Mouse (Mus musculus) right cerebral cortex, adult 2 months (tissue): ENCODE results near the gene Cdipt.

Experiments
- DNase-seq, 2 experiments: peaks; one replicate each; pipeline ENCODE4 v3.0.0; 2021 to 2022; ENCODE audit warnings: low spot score in 2 of 2

Gene Cdipt

DNA sequence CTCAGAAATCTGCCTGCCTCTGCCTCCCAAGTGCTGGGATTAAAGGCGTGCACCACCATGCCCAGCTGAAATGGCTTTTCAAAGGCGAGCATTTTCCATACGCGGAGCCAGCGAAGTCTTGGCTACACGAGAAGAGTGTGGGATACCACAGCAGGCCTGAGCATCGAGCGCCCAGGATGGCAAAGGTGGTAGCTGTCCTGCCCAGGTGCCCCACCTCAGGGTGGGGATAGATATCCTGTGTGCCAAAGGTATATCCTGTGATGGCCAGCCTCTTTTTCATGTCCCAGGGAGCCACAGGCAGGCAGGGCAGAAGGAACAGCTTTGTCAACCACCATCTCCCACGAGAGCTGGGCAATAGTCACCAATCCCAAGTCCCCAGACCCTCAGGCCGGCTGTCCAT lies 37.1 kb downstream of the Cdipt start:
- no peak for DNase-seq

DNA sequence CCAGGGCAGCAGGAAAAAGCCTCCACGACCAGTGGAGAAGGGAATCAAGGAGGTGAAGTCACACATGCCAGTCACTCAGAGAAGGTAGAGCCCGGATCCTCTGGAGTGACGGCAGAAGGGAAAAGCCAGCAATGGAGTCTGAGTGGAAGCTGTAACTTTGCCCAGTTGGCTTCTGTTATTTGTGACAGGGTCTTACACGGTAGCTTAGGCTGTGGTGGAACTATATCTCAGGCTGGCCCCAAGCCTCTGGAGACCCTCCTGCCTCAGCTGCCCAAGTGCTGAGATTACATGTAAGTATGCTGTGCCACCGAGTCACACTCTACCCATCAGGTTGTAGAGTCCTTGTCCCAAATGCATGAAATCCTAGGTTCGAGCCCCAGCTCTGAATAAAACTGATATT lies 37.7 kb downstream of the Cdipt start:
- no peak for DNase-seq

DNA sequence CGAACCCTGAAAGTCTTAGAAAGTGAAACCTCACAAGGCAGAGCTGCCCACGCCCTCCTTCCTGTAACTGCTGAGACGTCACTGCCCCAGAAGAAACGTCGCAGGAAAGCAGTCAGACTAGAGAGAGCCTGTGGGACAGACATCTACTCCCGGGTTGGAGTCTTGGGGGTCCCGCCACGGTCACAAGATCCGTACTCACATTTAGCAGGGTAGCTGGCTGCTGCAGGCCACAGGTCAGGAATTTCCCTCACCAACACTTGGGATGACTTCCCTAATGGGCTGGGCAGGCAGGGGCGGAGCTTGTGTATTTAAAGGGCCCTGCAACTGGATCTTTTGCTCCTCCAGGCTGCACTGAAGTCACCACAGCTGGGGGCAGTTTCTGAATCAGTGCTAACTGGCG lies 38.6 kb downstream of the Cdipt start, which contains the start of gene Mvp:
TSS of gene Mvp (minus strand) at position 302 of the 400 bp plus-strand sequence.
- DNase-seq: no peak

DNA sequence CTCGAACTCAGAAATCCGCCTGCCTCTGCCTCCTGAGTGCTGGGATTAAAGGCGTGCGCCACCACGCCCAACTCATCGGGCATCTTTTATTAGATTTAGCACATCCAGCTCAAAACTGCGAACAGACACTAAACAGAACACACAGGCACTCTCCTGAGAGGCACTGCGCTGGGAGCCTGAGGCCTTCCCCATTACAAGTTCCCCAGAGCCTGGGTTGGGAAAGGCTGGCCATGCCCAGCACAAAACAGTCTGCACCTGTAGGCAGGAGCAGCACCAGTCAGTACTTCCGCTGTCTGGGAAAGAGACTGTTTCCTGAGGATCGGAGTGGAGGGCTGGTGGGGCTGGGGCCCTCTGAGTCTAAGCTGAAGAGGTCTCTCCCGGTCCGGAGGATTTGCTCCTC lies 39.3 kb downstream of the Cdipt start:
- no peak for DNase-seq

DNA sequence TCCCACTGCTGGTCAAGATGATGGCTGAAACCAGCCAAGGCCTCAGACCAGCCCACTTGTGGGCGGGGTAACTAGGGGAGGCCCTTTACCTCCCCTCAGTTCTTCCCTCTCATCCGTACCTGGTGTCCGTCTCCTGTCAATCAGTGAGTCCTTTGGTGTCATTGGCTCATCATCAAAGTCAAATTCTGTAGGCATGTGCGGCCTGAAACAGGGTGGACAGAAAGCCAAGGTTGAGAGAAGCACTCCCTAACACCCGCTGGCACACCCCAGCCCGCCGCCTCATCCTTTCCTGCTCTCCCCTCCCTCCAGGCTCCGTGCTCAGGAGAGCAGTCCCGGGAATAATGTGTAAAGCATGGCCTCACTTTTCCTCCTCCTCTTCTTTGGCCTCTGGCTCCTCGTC lies 40.4 kb downstream of the Cdipt start:
- no peak for DNase-seq

DNA sequence TGATC lies 40.6 kb downstream of the Cdipt start, which contains the start of gene Pagr1b:
TSS of gene Pagr1b (minus strand) at position 4 of the 5 bp plus-strand sequence.
- DNase-seq: no peak

DNA sequence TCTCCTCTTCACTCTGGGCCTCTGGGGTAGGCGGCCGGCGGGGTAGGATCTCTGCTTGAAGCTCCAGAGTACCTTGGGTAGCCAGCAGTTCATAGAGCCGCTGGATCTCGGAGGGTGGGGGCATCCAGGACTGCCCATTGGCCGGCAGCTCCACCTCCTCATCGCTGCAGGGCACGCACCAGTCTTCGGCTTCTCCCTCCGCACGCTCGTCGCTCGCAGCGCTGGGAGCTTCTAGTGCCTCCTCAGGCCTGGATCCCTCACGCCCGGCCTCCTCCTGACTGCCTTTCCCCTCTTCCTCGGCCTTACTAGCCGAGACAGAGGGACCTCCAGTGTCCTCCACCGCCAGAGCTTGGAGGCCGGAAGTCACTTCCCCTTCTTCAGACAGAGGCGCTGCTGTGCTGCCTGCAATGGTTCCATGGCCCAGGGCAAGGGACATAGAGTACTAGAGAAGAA lies 40.8 kb downstream of the Cdipt start:
- peak; percentile 55 to 69 for DNase-seq

DNA sequence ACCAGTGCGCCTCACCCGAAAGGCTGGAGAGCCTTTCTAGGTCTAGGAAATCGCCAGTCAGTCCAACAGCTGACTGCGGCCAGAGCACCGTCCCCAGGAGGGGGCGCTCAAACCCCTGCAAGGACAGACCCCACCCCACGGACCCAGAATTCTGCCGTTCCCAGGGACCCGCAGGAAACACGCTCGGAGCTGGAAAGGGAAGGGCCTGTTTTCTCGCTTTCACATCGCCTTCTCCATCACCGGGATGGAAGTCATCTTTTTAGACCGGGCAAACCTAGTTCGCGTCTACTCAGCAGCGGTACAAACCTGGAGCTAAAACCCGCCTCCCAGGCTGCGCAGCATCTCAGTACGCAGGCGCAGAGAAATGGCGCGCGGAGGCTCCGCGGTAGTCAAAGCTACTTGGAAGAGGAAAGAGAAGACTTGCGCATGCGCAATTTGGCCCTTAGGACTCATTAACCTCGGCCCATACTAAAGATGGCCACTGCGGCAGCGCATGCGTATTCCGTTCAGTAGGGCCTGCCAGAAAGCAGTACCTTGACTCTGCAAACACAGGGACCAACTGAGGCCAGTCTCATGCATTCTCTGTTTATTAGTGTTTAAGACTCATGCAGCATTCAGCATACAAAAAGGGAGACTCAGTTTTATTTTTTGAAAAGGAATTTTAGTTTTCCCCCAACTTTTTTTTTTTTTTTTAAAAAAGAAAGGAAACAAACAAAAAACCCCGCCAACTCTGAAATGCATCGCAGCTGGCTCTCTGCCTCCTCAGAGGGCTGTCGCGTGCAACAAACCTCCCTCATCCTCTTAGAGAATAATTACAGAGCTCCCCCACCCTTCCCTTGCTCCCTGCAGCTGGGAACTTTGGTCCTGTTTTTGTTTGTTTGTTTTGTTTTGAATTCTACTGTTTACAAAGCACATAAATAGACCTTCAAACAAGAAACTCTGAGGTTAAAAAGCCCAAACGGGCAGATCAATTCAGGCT lies 41.5 kb downstream of the Cdipt start, which contains the start of gene Pagr1a:
TSS of gene Pagr1a (minus strand) at position 382 of the 979 bp plus-strand sequence.
- peak; percentile 97 to 98 for DNase-seq

DNA sequence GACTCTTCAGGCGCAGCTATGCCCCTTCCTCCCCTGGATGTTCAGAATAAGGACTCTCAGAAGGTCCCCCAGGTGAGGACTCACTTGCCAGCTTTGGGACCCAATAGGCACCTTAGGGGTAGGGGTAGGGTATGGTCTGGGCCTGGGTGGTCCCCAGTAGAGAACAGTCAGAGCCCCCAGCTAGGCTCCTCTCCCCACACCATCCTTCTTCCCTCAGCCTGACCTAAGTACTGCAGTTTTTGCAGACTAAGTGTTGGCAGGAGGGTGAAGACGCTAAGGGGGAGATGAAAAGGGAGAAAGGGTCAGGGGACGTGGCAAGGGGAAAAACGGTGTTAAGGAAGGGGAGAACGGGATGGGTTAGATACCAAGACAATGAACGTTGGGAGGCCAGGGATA lies 42.2 kb downstream of the Cdipt start:
- DNase-seq: no peak

DNA sequence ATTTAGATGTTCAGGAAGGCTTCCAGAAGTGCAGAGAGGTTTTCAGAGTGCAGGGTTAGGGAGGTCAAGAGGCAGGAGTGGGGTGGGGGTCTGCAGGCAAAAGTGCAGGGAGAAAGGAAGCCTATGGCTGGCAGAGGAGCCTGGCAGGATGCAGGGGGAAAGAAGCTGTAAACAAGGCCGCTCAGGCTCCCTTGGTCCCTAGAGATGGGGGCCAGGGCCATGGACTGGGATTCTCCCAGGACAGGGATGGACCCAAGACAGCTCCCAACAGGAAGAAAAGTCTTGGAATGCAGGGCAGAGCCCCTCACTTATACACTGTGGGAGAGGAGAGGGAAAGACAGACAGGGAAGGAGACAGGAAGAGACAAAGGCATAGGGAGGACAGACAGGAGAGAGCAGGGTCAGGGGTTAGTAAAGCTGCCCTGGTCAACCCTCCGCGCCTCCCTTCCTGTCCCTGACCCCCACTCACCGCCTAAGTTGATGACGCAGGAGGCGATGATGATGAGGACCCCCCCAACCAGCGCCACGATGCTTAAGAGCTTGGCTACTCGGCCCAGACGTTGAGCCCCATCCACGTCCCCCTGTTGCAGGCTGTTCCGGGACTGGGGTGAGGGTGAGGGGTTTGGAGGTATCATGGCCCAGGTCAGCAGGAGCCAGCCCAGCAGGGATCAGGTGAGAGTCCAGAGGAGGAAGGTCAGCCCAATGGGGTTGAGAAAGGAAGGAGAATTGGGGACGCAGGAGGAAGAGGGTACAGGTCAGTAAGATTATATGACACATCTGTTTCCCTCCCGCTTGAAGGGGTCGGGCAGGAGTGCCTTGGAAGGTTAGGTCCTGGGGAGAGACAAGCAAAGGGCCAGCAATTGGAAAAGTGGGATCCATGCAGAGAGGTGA lies 42.9 kb downstream of the Cdipt start:
- DNase-seq: no peak

DNA sequence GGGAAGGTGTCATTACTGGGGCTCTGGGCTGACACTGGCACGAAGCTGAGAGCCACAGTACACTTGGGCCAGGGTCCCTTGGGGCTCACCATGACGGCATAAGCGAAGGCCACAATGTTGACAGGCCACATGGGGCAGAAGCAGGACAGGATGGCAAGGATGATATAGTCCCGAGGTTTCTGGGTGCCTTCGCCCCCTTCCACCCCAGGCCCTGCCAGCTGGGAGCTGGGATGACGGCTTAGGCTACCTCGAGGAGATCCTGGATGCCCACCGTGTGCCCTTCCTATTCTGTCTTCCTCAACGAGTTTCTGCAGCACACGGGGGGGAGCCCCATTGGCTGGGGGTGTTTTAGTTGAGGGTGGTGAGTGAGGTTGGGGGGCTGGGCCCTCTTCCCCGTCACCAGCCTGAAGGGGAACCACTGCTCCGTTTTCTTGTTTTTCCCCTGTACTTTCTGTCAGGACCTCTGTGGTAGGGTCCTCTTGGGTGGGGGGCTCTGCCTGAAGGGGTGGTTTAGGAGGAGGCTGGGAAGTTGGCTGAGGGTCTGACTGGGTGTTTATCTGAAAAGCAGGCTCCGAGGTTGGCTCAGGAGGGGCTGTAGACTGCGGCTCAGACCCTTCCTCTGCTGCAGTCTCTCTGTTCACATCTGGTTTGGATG lies 43.7 kb downstream of the Cdipt start:
- DNase-seq: no peak

DNA sequence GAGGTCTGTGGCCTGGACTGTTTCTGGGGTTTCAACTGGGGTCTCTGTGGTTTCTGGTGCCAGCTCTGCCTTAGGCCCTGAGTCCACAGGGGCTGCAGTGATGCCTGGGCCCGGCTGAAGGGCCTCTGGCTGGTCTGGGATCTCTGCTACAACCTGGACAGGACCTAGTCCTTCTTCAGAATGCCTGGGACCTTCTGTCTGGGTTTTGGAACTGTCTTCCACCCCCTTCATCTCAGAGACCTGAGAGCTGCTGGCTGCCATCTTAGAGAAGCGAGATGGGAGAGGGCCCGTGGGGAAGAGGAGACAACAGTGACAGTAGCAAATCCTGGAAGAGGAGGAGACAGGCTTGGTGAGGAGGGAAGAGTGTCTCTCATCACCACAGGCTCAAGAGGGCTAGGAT lies 44.3 kb downstream of the Cdipt start:
- peak in 1 of 2 experiments; percentile 29 for DNase-seq

DNA sequence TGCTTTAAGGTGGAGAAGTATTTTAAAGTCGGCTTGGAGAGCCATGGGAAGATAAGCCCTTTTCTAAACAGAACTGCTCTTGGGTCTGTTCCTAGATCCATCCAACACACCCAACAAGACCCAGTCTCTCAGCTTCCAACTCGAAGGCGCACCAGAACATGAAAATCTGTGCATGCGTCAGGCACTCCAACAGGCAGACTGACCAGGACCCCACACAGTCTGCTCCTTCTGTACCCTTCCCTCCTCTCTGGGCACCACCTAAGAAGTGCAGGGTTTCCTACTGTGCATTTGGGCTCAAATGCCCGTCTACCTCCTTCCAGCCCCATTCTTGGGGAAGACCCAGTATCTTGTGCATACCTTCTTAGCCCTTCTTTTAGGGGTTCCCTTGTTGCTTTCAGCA lies 44.8 kb downstream of the Cdipt start:
- DNase-seq: peak; percentile 22 to 35

DNA sequence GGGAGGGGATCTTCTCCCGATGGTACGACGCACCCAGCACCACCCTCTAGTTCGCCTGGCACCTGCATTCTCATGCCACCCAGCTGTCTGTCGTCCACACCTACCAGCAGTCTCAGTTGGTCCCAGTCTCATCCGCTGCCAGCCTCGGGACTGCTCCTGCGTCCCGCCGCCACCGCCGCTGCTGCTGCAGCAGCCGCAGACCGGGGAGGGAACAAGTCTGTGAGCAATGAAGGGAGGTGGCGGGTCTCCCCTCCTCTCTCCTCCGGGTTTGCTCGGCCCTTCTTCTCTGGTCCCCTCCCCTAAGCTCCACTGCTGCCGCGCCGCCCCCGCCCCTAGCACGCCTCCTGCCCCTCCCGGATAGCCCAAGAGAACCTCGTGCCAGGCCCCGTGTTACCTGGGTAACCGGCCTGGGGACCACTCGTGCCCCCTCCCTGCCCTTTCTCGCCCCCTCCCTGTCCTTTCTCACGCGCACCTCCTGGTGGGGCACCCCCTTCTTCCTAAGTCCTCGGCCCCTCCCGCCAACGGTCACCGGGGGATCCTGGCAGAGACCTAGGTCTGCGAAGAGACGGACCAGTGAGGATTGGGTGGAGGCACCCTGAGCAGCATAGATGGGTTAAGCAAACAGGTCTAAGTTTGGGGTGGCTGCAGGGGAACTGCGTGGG lies 45.3 kb downstream of the Cdipt start, which contains the start of the genes Gm42742 and Prrt2:
TSS of gene Gm42742 (minus strand) at position 197 of the 662 bp plus-strand sequence.
TSS of gene Prrt2 (minus strand) at position 311 of the 662 bp plus-strand sequence.
- DNase-seq: peak; percentile 64 to 71

DNA sequence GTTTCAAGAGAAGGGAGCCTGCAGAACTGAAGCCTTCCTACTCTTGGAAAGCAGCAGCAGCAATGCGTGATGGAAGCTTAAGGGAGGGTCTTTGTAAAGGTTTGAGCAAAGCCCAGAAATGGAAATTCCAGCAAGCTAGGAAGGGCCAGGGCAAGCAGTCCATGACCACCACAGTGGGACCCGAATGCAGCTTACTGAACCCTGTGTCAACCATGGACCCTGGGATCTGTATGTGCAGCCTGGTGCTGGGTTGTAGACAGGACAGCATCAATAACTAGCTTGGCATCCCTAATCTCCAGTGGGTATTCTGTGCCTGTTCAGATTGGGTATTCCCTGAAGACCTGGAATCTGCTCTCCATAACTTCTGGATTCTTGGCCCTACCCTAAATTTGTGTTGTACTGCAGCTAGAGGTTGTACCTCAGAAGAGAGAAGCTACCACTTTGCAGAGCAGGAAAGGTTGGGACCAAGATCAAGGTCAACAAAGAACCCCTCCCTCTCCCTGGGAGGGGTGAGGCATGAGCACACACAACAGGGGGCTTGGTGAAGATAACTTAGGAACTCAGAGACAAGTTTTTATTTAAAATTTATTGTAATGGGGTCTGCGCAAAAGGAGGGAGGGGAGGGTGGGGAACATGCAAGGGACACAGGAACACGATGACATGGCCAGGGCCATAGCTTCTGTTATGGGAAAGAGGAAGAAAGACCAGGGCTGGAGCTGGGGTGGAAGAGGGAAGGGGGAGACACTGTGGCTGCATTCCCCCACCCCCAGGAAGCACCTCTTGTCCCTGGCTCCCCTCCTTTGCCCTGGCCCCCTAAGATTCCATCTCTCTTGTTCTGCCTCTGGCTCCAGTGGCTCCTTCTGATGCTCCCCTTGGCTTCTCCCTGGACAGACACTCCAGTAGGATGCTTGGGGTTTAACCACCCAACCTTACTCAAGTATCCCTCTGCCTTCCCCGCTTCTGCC lies 46.1 kb downstream of the Cdipt start:
- no peak for DNase-seq

DNA sequence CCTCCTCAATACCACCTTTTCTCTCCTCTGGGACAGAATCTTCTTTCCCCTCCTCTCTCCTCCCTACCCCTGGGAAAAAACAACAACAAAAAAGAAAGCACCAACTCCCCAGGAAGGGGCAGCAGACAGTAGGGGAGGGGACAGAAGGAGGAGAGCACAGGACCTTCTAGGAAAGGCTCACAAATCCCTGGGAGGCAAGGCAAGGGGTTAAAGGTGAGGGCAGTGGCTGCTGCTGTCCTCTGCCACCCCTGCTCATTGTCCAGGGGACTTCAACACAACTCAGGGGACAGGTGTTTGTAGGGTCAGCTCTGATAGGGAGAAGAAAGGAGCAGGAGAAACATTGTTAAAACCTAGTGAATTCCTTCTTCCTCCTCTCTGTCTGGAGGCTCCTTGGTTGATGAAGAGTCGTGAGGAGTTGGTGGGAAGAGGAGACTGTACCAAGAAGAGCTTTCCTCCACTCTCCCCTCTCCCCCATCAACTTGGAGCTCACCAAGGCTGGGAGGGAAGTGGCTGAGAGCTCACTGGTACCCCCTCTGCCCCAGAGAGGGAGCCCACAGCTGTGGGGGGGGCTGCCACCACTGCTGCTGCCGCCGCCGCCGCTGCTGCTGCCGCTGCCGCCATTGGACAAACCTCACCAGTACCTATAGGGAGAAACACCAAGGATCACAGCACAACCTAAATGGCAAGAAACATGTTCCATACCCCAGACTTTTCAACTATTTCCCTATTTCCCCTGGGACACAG lies 47.0 kb downstream of the Cdipt start:
- no peak for DNase-seq

DNA sequence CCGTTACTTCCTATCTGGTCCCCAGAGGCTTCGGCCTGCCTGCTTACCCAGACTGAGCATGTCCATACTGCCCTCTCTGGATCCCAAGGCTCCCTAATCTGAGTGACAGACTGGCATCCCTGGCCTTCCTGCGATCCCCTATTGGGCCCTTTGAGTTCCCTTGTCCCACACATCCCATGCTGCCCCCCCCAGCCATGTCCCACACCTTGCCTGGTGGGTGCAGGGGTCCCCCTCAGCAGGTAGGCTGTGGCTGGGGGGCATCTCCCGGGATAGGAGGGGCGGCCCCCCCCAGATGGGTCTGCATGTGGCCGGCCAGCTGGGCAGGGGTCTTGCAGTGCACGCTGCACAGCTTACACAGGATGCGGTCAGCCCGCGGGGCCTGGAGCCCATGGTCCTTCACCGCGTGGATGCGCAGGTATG lies 47.6 kb downstream of the Cdipt start:
- no peak for DNase-seq

DNA sequence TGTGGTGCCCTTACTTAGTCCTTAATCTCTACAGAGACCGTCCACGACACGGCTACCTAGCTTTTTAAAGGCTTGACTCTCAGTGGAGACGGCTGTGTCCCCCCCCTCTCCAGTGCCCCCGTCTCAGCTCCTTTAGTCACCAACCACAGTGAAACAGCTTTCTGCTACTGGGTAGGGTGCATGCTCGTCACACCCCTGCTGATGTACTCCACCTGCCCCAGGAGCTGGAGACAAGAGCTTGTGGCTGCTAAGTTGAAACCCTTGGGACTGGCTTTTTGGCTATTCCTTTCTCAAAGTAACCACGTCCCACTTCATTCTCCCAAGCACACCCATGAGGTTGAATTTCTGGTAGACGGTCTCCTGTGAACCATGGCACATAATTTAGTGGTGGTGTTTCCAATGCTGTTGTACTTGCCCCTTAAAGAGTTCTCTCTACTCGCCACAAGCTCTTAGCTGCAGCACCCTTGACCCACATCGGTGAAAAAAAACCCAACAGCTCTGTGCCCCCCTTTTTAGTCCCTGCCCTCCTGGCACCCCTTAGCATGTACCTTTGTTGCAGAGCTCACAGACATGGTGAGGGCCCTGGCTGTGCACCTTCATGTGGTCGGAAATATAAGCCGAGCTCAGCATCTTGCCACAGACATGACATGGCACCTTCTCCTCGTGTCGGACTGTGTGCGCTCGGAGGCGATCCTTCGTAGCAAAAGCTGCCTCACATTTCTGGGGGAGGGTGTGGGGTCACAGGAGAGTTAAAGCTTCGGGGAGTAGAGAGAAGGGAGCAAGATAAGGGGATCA lies 48.4 kb downstream of the Cdipt start:
- no peak for DNase-seq
